Mouse (Mus musculus): Measurements from ENCODE around the gene Efhd2. TPM values are rescaled to one million over a fixed set of nuclear protein-coding genes. Genes with fewer than 3 reads are reported as not detected.

Gene Efhd2
- polyA plus RNA-seq, 1 experiment: 41.0 TPM

DNA sequence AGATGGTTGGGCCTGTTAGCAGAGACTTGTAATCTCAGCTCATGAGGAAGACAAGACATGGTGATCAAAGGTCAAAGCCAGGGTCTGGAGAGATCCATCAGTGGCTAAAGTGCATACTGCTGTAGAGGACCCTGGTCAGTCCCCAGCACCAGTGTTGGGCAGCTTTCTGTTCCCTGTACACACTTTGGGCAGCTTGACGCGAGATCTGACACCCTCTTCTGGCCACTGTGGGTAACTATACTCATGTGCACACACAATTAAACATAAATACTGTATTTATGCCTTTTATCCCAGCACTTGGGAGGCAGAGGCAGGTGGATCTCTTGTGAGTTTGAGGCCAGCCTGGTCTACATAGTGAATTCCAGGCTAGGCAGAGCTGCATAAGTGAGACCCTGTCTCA, 63.7 kb downstream of the Efhd2 start:
- TF ChIP-seq CTCF (conservative IDR thresholded peaks at IDR 0.05; ENCODE audit: insufficient read depth, insufficient read length, low read depth, low read length) (no peak), POLR2A (IDR thresholded peaks at IDR 0.05; ENCODE audit: low read depth, low read length) (no peak)
- no peak overlapping the region for H3K27ac ChIP-seq (ENCODE audit: insufficient read depth, low read depth, low read length)
- no peaks in the 10 kb centered on the region for H3K4me1 ChIP-seq (ENCODE audit: control insufficient read depth, insufficient read depth, low read length)
- no peak for DNase-seq
- H3K27me3 ChIP-seq (replicated peaks; ENCODE audit: control insufficient read depth, insufficient read depth, low read length): no peaks in the 10 kb centered on the region
- peaks cover 1% of the 10 kb centered on the region for H3K36me3 ChIP-seq (ENCODE audit: control insufficient read depth, insufficient read depth, low read length)
- 98% methylated on average over 2 of the region's 2 CpGs for WGBS
- H3K4me3 ChIP-seq (ENCODE audit: insufficient read depth, low read depth, low read length): no peak overlapping the region

DNA sequence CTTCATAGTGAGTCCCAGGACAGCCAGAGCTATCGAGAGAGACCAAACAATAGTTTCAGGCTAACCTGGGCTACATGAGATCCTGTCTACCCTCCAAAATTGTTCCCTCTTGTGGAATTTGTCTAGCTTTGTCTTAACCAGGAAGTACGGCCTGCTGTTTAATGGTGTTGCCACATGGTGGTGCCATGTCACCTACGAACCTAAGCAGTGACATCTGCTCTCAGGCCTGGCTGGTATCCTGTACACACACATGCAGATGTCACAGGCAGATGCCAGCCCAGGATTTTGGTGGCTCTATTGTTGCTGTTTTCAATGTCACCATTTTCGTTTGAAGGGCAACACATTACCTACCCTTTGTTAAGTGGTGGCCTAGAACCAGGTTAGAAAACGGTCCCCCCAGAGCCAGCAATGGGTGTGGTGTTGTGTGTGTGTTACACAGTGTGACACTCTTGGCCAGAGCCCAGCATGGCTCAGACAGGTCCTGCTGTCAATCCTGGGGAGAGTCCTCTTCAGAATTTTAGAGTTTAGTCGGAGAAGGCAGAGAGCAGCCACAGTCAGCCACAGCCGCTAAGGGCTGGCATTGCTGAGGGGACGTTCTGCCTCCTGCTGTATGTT, 64.8 kb downstream of the Efhd2 start:
- WGBS: 79% methylated on average over 8 of the region's 8 CpGs
- DNase-seq: no peak
- no peak overlapping the region for H3K27ac ChIP-seq (ENCODE audit: insufficient read depth, low read depth, low read length)
- peaks cover 1% of the 10 kb centered on the region for H3K36me3 ChIP-seq (ENCODE audit: control insufficient read depth, insufficient read depth, low read length)
- no peaks in the 10 kb centered on the region for H3K4me1 ChIP-seq (ENCODE audit: control insufficient read depth, insufficient read depth, low read length)
- no peak overlapping the region for H3K4me3 ChIP-seq (ENCODE audit: insufficient read depth, low read depth, low read length)
- TF ChIP-seq CTCF (conservative IDR thresholded peaks at IDR 0.05; ENCODE audit: insufficient read depth, insufficient read length, low read depth, low read length) (peak; percentile 92), POLR2A (IDR thresholded peaks at IDR 0.05; ENCODE audit: low read depth, low read length) (no peak)
- no peaks in the 10 kb centered on the region for H3K27me3 ChIP-seq (replicated peaks; ENCODE audit: control insufficient read depth, insufficient read depth, low read length)

Other genes with a start within 250 kb of the Efhd2 start
- 79.7 and 85.4 TPM in 2 replicates for gene Plekhm2, start 210.0 kb downstream of the Efhd2 start, polyA plus RNA-seq (2012; rRNA removed)
- gene Rsc1a1, start 189.3 kb downstream of the Efhd2 start, polyA plus RNA-seq (2012; rRNA removed): 18.2 and 25.8 TPM in 2 replicates
- gene Ddi2, start 151.5 kb downstream of the Efhd2 start, polyA plus RNA-seq (2012; rRNA removed): 21.9 and 23.4 TPM in 2 replicates
- gene Agmat, start 128.2 kb downstream of the Efhd2 start, polyA plus RNA-seq (2012; rRNA removed): 9.4 and 10.8 TPM in 2 replicates
- gene Dnajc16, start 84.0 kb downstream of the Efhd2 start, polyA plus RNA-seq (2012; rRNA removed): 12.6 and 13.6 TPM in 2 replicates
- gene Casp9, start 81.3 kb downstream of the Efhd2 start, polyA plus RNA-seq (2012; rRNA removed): 22.2 and 23.7 TPM in 2 replicates
- 0.52 TPM in 1 of 2 replicates, not detected in the other for gene Cela2a, start 48.8 kb downstream of the Efhd2 start, polyA plus RNA-seq (2012; rRNA removed)
- 0.10 TPM in 1 of 2 replicates, not detected in the other for gene Ctrc, start 28.6 kb downstream of the Efhd2 start, polyA plus RNA-seq (2012; rRNA removed)
- gene Fhad1, start 140.2 kb upstream of the Efhd2 start, polyA plus RNA-seq (2012; rRNA removed): 0.18 and 0.28 TPM in 2 replicates
- gene Tmem51, start 209.4 kb upstream of the Efhd2 start, polyA plus RNA-seq (2012; rRNA removed): 59.6 and 60.4 TPM in 2 replicates

Data from kidney, adult 2 months (tissue).